Mouse (Mus musculus): ENCODE measurements around the gene Mthfd1. TPM values are rescaled to one million over a fixed set of nuclear protein-coding genes. Genes with fewer than 3 reads are reported as not detected.

The Mthfd1 gene
- polyA plus RNA-seq, 1 experiment from 2014 or later: 41.3 TPM

GRCm38 (mm10) chr12:76303474-76303873 is 48.4 kb downstream of the Mthfd1 start:
- WGBS: 89% methylated on average over 11 of the region's 11 CpGs
- H3K9me3 ChIP-seq (replicated peaks; ENCODE audit: control insufficient read depth, low read length): no peaks in the 10 kb centered on the region
- peaks cover 8% of the 10 kb centered on the region; the same call in 1 of the 2 replicates for H3K4me1 ChIP-seq (ENCODE audit: control insufficient read depth, insufficient read depth, low read length)
- no peak overlapping the region for H3K27ac ChIP-seq (ENCODE audit: low read depth, low read length)
- H3K4me3 ChIP-seq (ENCODE audit: low read depth, low read length): no peak overlapping the region
- H3K36me3 ChIP-seq (ENCODE audit: control insufficient read depth, insufficient read depth, low read length): peaks cover 35% of the 10 kb centered on the region
- H3K27me3 ChIP-seq (replicated peaks; ENCODE audit: control insufficient read depth, insufficient read depth, low read length): no peaks in the 10 kb centered on the region
- DNase-seq (ENCODE audit: low spot score): peak; percentile 16
- no peak for ATAC-seq
- no peak overlapping the region for H3K4me2 ChIP-seq (ENCODE audit: low read length)
- H3K9ac ChIP-seq (ENCODE audit: low read length): no peak overlapping the region

- 51% methylated on average over 4 of the region's 4 CpGs for WGBS
- DNase-seq (ENCODE audit: low spot score): peak; percentile 64
- no peak overlapping the region for H3K27ac ChIP-seq (ENCODE audit: low read depth, low read length)
- H3K36me3 ChIP-seq (ENCODE audit: control insufficient read depth, insufficient read depth, low read length): peaks cover 27% of the 10 kb centered on the region
- no peak for ATAC-seq
- H3K9ac ChIP-seq (ENCODE audit: low read length): no peak overlapping the region
- H3K4me1 ChIP-seq (ENCODE audit: control insufficient read depth, insufficient read depth, low read length): peaks cover 8% of the 10 kb centered on the region; the same call in 1 of the 2 replicates
- no peaks in the 10 kb centered on the region for H3K9me3 ChIP-seq (replicated peaks; ENCODE audit: control insufficient read depth, low read length)
- H3K4me2 ChIP-seq (ENCODE audit: low read length): no peak overlapping the region
- no peak overlapping the region for H3K4me3 ChIP-seq (ENCODE audit: low read depth, low read length)
- no peaks in the 10 kb centered on the region for H3K27me3 ChIP-seq (replicated peaks; ENCODE audit: control insufficient read depth, insufficient read depth, low read length)
Measured at GRCm38 (mm10) chr12:76304199-76304598, 49.1 kb downstream of the Mthfd1 start.

- DNase-seq (ENCODE audit: low spot score): no peak
- 94% methylated on average over 8 of the region's 8 CpGs for WGBS
- Histone ChIP-seq H3K9me3 (replicated peaks; ENCODE audit: control insufficient read depth, low read length) (no peaks in the 10 kb centered on the region), H3K4me1 (ENCODE audit: control insufficient read depth, insufficient read depth, low read length) (peaks cover 8% of the 10 kb centered on the region; the same call in 1 of the 2 replicates), H3K4me3 (ENCODE audit: low read depth, low read length) (no peak overlapping the region), H3K27ac (ENCODE audit: low read depth, low read length) (no peak overlapping the region), H3K4me2 (ENCODE audit: low read length) (no peak overlapping the region), H3K36me3 (ENCODE audit: control insufficient read depth, insufficient read depth, low read length) (peaks cover 21% of the 10 kb centered on the region), H3K9ac (ENCODE audit: low read length) (no peak overlapping the region), H3K27me3 (replicated peaks; ENCODE audit: control insufficient read depth, insufficient read depth, low read length) (no peaks in the 10 kb centered on the region)
- no peak for ATAC-seq
Measured at GRCm38 (mm10) chr12:76305107-76305506, 50.0 kb downstream of the Mthfd1 start.

- Histone ChIP-seq H3K36me3 (ENCODE audit: control insufficient read depth, insufficient read depth, low read length) (peaks cover 22% of the 10 kb centered on the region), H3K27ac (ENCODE audit: low read depth, low read length) (no peak overlapping the region), H3K4me2 (ENCODE audit: low read length) (no peak overlapping the region), H3K4me1 (ENCODE audit: control insufficient read depth, insufficient read depth, low read length) (peaks cover 8% of the 10 kb centered on the region; the same call in 1 of the 2 replicates), H3K9me3 (replicated peaks; ENCODE audit: control insufficient read depth, low read length) (no peaks in the 10 kb centered on the region), H3K4me3 (ENCODE audit: low read depth, low read length) (no peak overlapping the region), H3K27me3 (replicated peaks; ENCODE audit: control insufficient read depth, insufficient read depth, low read length) (no peaks in the 10 kb centered on the region), H3K9ac (ENCODE audit: low read length) (no peak overlapping the region)
- ATAC-seq (0 out of 2 replicates have a peak, but pooled peaks have one; percentile 29), DNase-seq (ENCODE audit: low spot score) (no peak)
- WGBS: 52% methylated on average over 9 of the region's 9 CpGs
Measured at GRCm38 (mm10) chr12:76306852-76307561, 51.9 kb downstream of the Mthfd1 start.

- Histone ChIP-seq H3K9me3 (replicated peaks; ENCODE audit: control insufficient read depth, low read length) (no peaks in the 10 kb centered on the region), H3K9ac (ENCODE audit: low read length) (no peak overlapping the region), H3K4me3 (ENCODE audit: low read depth, low read length) (no peak overlapping the region), H3K27ac (ENCODE audit: low read depth, low read length) (no peak overlapping the region), H3K4me2 (ENCODE audit: low read length) (no peak overlapping the region), H3K27me3 (replicated peaks; ENCODE audit: control insufficient read depth, insufficient read depth, low read length) (no peaks in the 10 kb centered on the region), H3K4me1 (ENCODE audit: control insufficient read depth, insufficient read depth, low read length) (peaks cover 8% of the 10 kb centered on the region; the same call in 1 of the 2 replicates), H3K36me3 (ENCODE audit: control insufficient read depth, insufficient read depth, low read length) (peaks cover 29% of the 10 kb centered on the region)
- no peak for ATAC-seq
- peak; percentile 14 for DNase-seq (ENCODE audit: low spot score)
- WGBS: 78% methylated on average over 9 of the region's 9 CpGs
Measured at GRCm38 (mm10) chr12:76307964-76308363, 52.9 kb downstream of the Mthfd1 start.

GRCm38 (mm10) chr12:76308436-76308835 is 53.3 kb downstream of the Mthfd1 start:
- H3K36me3 ChIP-seq (ENCODE audit: control insufficient read depth, insufficient read depth, low read length): peaks cover 34% of the 10 kb centered on the region
- no peak overlapping the region for H3K4me2 ChIP-seq (ENCODE audit: low read length)
- no peaks in the 10 kb centered on the region for H3K27me3 ChIP-seq (replicated peaks; ENCODE audit: control insufficient read depth, insufficient read depth, low read length)
- 93% methylated on average over 5 of the region's 5 CpGs for WGBS
- H3K9me3 ChIP-seq (replicated peaks; ENCODE audit: control insufficient read depth, low read length): no peaks in the 10 kb centered on the region
- DNase-seq (ENCODE audit: low spot score): no peak
- ATAC-seq: no peak
- peaks cover 8% of the 10 kb centered on the region; the same call in 1 of the 2 replicates for H3K4me1 ChIP-seq (ENCODE audit: control insufficient read depth, insufficient read depth, low read length)
- H3K4me3 ChIP-seq (ENCODE audit: low read depth, low read length): no peak overlapping the region
- H3K9ac ChIP-seq (ENCODE audit: low read length): no peak overlapping the region
- no peak overlapping the region for H3K27ac ChIP-seq (ENCODE audit: low read depth, low read length)

GRCm38 (mm10) chr12:76310007-76310406 is 54.9 kb downstream of the Mthfd1 start:
- Histone ChIP-seq H3K9ac (ENCODE audit: low read length) (no peak overlapping the region), H3K4me1 (ENCODE audit: control insufficient read depth, insufficient read depth, low read length) (peaks cover 8% of the 10 kb centered on the region; the same call in 1 of the 2 replicates), H3K4me3 (ENCODE audit: low read depth, low read length) (no peak overlapping the region), H3K9me3 (replicated peaks; ENCODE audit: control insufficient read depth, low read length) (no peaks in the 10 kb centered on the region), H3K27me3 (replicated peaks; ENCODE audit: control insufficient read depth, insufficient read depth, low read length) (no peaks in the 10 kb centered on the region), H3K36me3 (ENCODE audit: control insufficient read depth, insufficient read depth, low read length) (peaks cover 41% of the 10 kb centered on the region), H3K27ac (ENCODE audit: low read depth, low read length) (no peak overlapping the region), H3K4me2 (ENCODE audit: low read length) (no peak overlapping the region)
- no peak for DNase-seq (ENCODE audit: low spot score)
- no peak for ATAC-seq
- 92% methylated on average over 6 of the region's 6 CpGs for WGBS

GRCm38 (mm10) chr12:76310633-76311032 is 55.5 kb downstream of the Mthfd1 start:
- no peak overlapping the region for H3K9ac ChIP-seq (ENCODE audit: low read length)
- H3K4me2 ChIP-seq (ENCODE audit: low read length): no peak overlapping the region
- H3K9me3 ChIP-seq (replicated peaks; ENCODE audit: control insufficient read depth, low read length): no peaks in the 10 kb centered on the region
- DNase-seq (ENCODE audit: low spot score) (no peak), ATAC-seq (no peak)
- no peak overlapping the region for H3K4me3 ChIP-seq (ENCODE audit: low read depth, low read length)
- H3K4me1 ChIP-seq (ENCODE audit: control insufficient read depth, insufficient read depth, low read length): peaks cover 8% of the 10 kb centered on the region; the same call in 1 of the 2 replicates
- peaks cover 47% of the 10 kb centered on the region for H3K36me3 ChIP-seq (ENCODE audit: control insufficient read depth, insufficient read depth, low read length)
- 89% methylated on average over 6 of the region's 6 CpGs for WGBS
- H3K27ac ChIP-seq (ENCODE audit: low read depth, low read length): no peak overlapping the region
- no peaks in the 10 kb centered on the region for H3K27me3 ChIP-seq (replicated peaks; ENCODE audit: control insufficient read depth, insufficient read depth, low read length)

GRCm38 (mm10) chr12:76311227-76311626 is 56.1 kb downstream of the Mthfd1 start:
- Histone ChIP-seq H3K9me3 (replicated peaks; ENCODE audit: control insufficient read depth, low read length) (no peaks in the 10 kb centered on the region), H3K4me1 (ENCODE audit: control insufficient read depth, insufficient read depth, low read length) (peaks cover 8% of the 10 kb centered on the region; the same call in 1 of the 2 replicates), H3K4me3 (ENCODE audit: low read depth, low read length) (no peak overlapping the region), H3K27ac (ENCODE audit: low read depth, low read length) (no peak overlapping the region), H3K4me2 (ENCODE audit: low read length) (no peak overlapping the region), H3K36me3 (ENCODE audit: control insufficient read depth, insufficient read depth, low read length) (peaks cover 50% of the 10 kb centered on the region), H3K27me3 (replicated peaks; ENCODE audit: control insufficient read depth, insufficient read depth, low read length) (no peaks in the 10 kb centered on the region), H3K9ac (ENCODE audit: low read length) (no peak overlapping the region)
- ATAC-seq (no peak), DNase-seq (ENCODE audit: low spot score) (no peak)
- 94% methylated on average over 9 of the region's 9 CpGs for WGBS

Data from forebrain, embryonic 14.5 days (tissue).